Mouse (Mus musculus): ENCODE results near the gene Ncln. TPM values are rescaled to one million over a fixed set of nuclear protein-coding genes. Genes with fewer than 3 reads are reported as not detected.

Gene Ncln
- total RNA-seq, 2 experiments from 2014 or later = 106 to 118 TPM

Small RNA genes within 50 kb of the gene (microRNA-seq; reads per million reads assigned to microRNA genes)
- 0 reads per million in 2 experiments for gene Gm25595 (ENCODE audit: borderline number of aligned reads in 2 of 2)

Other genes starting within 250 kb of the Ncln start
- gene Matk, start 243.5 kb downstream of the Ncln start, total RNA-seq (2021) = 1 to 10 TPM in 1 of 2 experiments, under 1 TPM in 1; 0.76 to 1.7 TPM
- gene Mrpl54, start 229.5 kb downstream of the Ncln start, total RNA-seq (2021) = 100 to 1,000 TPM; 105 to 111 TPM
- 100 to 1,000 TPM; 104 to 123 TPM for gene Apba3, start 229.4 kb downstream of the Ncln start, total RNA-seq (2021)
- gene Tjp3, start 204.8 kb downstream of the Ncln start, total RNA-seq (2021) = 1 to 10 TPM; 1.1 to 1.6 TPM
- 10 to 100 TPM; 37.6 to 40.4 TPM for gene Pip5k1c, start 203.4 kb downstream of the Ncln start, total RNA-seq (2021)
- gene Cactin, start 175.3 kb downstream of the Ncln start, total RNA-seq (2021) = 10 to 100 TPM; 34.3 to 40.9 TPM
- 10 to 100 TPM; 23.3 to 29.2 TPM for gene Tbxa2r, start 167.7 kb downstream of the Ncln start, total RNA-seq (2021)
- 1 to 10 TPM; 4.5 to 6.7 TPM for gene Gipc3, start 153.1 kb downstream of the Ncln start, total RNA-seq (2021)
- 10 to 100 TPM; 86.5 to 92.7 TPM for gene Hmg20b, start 145.9 kb downstream of the Ncln start, total RNA-seq (2021)
- 10 to 100 TPM; 16.0 to 29.6 TPM for gene Mfsd12, start 138.9 kb downstream of the Ncln start, total RNA-seq (2021)
- gene 4930404N11Rik, start 130.6 kb downstream of the Ncln start, total RNA-seq (2021) = 1 to 10 TPM; 1.3 to 4.5 TPM
- gene Fzr1, start 117.9 kb downstream of the Ncln start, total RNA-seq (2021) = 10 to 100 TPM; 35.1 to 35.2 TPM
- gene Dohh, start 112.0 kb downstream of the Ncln start, total RNA-seq (2021) = 10 to 100 TPM; 49.1 to 50.5 TPM
- gene Gm48551, start 111.9 kb downstream of the Ncln start, total RNA-seq (2021) = 1 to 10 TPM; 1.5 to 1.9 TPM
- 1 to 10 TPM; 1.4 to 2.6 TPM for gene Gm48552, start 107.4 kb downstream of the Ncln start, total RNA-seq (2021)
- gene Smim24, start 103.3 kb downstream of the Ncln start, total RNA-seq (2021) = 1 to 10 TPM; 1.1 to 1.2 TPM
- gene Nfic, start 40.8 kb downstream of the Ncln start, total RNA-seq (2021) = 10 to 100 TPM; 69.1 to 78.7 TPM
- gene Celf5, start 13.7 kb downstream of the Ncln start, total RNA-seq (2021) = under 1 TPM; 0.42 to 0.50 TPM
- 1 to 10 TPM; 1.3 to 1.4 TPM for gene S1pr4, start 3.7 kb upstream of the Ncln start, total RNA-seq (2021)
- 1 to 10 TPM; 1.7 to 2.6 TPM for gene Gna15, start 27.8 kb upstream of the Ncln start, total RNA-seq (2021)
- 10 to 100 TPM; 81.7 to 83.4 TPM for gene Gna11, start 48.8 kb upstream of the Ncln start, total RNA-seq (2021)
- 1,000 to 10,000 TPM in 1 of 2 experiments, 100 to 1,000 TPM in 1; 911 to 1,138 TPM for gene Aes, start 63.1 kb upstream of the Ncln start, total RNA-seq (2021)
- 10 to 100 TPM; 58.2 to 65.6 TPM for gene Tle2, start 78.2 kb upstream of the Ncln start, total RNA-seq (2021)
- 10 to 100 TPM; 21.4 to 37.3 TPM for gene Tle6, start 104.7 kb upstream of the Ncln start, total RNA-seq (2021)
- 1 to 10 TPM; 1.2 to 1.7 TPM for gene BC025920, start 109.9 kb upstream of the Ncln start, total RNA-seq (2021)
- gene Sirt6, start 131.4 kb upstream of the Ncln start, total RNA-seq (2021) = 10 to 100 TPM; 18.2 to 21.5 TPM
- gene Ankrd24, start 132.1 kb upstream of the Ncln start, total RNA-seq (2021) = 10 to 100 TPM; 20.6 to 21.6 TPM
- gene Gm10778, start 152.7 kb upstream of the Ncln start, total RNA-seq (2021) = 1 to 10 TPM; 2.4 to 2.8 TPM
- gene Zfp433, start 208.4 kb upstream of the Ncln start, total RNA-seq (2021) = 1 to 10 TPM; 4.4 to 5.8 TPM

All from adrenal gland, adult 18-20 months (tissue).